Mouse (Mus musculus) telencephalon, adult 2 months (tissue): ENCODE data around the gene Foxk2.
A peak's percentile ranks its signal among the peaks of the same experiment; 100 is the strongest.
"Not testable (repeated sequence)": the region's sequence is repeated elsewhere in the genome, so short reads cannot be mapped to it uniquely, and the experiment has no call there.

Source experiments
- DNase-seq: peaks from one replicate; pipeline ENCODE4 v3.0.0-alpha.2; 2011; ENCODE audit warnings: low read depth, low spot score

Gene Foxk2

DNA sequence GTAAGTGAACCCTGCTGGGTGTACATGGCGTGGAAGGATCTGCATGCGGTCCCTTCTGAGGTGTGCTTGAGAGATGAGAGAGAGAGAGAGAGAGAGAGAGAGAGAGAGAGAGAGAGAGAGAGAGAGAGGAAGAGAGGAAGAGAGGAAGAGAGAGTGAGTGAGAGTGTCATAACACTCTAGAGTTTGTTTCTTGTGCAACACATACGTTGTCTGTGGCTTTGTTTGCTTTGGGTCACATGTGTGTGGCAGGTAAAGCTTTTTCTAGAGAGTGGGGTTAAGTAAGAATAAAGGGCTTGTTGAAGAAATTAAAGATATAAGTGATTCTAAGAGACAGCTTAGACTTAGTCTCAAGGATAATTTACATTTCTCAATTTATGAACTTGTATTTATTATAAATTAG lies 18.2 kb downstream of the Foxk2 start:
- no peak for DNase-seq

DNA sequence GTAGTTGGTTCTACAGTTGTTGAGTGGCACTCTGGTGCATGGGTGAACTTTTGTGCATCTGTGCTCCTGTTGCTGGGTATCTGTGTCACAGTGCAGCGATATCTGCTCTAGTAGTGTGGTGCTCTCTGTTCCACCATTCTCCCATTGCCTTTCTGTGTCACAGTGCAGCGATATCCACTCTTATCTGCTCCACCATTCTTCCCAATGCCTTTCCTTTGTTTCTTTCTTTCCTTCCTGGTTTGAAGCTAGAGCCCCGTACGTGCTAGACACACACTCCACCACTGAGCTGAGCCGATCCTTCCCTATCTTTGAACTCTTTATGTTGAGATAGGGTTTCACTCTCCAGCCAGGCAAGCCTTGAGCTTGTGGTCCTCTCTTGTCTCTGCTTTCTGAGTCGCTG lies 23.1 kb downstream of the Foxk2 start:
- DNase-seq: no peak

DNA sequence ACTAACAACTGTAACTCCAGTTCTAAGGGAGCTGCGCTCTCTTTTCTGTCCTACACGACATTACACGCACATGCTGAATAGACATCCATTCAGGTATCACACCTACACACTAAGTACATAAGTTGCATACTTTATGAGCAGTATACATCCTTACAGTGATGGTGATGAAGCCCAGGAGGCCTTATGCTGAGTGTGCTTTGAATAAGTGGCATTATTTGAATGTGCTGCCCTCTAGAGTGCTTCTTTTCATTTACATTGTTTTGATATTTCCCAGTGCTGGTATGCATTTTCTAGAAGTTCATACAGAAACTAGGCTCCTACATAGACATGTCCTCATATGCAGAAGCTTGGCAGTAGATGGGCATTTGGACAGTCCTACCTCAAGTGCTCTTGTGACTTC lies 30.1 kb downstream of the Foxk2 start:
- DNase-seq: no peak

DNA sequence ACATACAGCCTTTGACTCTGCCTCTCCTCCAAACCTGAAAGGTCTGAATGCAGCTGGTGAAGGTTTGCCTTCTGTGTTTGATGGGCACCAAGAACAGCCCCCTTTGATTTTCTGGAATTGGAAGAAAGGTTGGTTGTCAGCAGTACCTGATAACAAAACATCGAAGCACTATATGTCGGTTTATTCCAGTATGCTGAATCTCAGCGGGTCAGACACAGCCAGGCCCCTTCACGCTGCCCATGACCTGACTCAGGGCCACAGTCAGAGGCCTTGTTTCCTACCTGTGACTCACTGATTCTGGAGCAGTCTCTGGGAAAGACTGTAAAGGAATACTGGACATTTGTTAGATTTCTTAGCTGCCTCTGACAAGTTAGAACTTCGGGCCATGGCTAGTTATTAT lies 35.0 kb downstream of the Foxk2 start:
- DNase-seq: no peak

DNA sequence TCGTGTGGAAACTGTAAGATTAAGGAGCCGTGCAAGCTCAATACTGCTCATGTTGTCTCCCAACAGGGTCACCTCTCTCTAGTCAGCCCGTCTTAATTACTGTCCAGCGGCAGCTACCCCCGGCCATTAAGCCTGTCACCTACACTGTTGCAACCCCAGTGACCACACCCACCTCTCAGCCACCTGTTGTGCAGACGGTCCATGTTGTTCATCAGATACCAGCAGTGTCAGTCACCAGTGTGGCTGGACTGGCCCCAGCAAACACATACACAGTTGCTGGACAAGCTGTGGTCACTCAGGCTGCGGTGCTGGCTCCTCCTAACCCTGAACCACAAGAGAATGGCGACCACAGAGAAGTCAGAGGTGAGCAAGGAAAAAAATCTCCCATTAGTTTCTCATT lies 38.7 kb downstream of the Foxk2 start:
- no peak for DNase-seq

DNA sequence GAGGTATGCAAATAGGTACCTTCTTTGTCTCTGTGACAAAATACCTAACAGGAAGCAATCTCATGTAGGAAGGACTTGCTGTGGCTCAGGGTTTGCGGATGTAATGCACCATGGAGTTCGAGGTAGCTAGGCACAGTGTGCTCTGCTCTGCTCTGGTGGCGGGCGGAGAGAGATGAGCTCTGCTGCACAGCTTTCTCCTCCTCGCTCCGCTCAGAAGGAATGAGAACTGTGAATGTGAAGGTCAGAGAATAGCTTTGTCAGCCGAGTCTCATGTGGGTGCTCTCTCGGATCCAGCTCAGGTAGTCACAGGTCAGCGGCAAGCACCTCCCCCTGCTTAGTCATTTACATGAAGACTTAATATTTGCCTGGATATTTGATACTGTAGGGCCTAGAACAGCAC lies 40.5 kb downstream of the Foxk2 start:
- DNase-seq: no peak

DNA sequence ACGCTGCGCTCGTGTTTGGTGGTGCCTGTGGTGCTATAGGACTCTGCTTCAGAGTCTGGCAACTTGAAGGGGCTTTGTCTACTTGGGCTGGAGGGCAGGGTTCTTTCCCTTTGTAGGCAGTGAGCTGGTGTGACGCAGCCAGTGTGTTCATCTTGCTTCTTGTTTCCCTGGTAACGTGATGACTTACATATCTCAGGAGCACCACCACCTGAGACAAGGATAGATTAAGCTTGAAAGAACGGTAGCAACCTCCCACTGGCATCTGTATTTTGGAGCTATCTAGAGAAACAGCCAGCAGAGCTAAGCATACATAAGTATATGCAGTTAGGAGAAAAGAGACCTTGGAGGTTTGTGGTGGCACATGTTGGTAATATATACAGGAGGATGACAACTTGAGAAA lies 45.6 kb downstream of the Foxk2 start:
- peak; percentile 88 for DNase-seq

DNA sequence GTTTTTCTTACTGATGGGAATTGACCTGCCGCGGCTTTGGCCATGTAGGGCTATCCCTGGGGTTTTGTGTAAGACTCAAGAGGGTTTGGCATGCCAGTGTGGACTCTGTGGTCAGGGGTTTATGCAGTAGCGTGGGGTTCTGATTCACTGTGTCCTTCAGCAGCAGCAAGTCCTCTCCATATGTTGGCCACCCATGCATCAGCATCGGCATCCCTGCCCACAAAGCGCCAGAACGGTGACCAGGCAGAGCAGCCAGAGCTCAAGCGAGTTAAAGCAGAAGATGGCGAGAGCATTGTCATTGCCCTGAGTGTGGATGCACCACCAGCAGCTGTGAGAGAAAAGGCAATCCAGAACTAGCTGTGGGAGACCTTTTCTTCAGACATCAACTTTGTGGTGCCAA lies 46.8 kb downstream of the Foxk2 start:
- no peak for DNase-seq

DNA sequence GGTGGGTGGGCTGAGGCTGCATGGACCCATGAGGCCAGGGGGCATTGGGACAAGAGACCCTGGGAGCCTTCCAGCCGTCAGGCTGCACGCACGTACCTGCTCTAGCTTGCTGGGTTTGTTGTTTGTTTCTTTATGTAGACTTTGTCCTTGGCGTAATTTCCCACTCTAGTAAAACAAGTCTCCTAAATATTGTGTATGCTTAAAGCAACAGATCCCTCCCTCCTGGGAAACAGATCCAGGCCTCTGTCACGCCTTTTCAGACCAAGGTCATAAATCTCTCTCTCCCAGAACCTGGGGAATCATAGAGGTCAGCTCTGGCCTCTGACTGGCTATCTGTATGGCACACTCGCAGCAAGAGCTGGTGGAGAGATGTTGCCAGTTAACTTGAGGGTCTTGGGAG lies 47.9 kb downstream of the Foxk2 start:
- DNase-seq: not testable (repeated sequence)

DNA sequence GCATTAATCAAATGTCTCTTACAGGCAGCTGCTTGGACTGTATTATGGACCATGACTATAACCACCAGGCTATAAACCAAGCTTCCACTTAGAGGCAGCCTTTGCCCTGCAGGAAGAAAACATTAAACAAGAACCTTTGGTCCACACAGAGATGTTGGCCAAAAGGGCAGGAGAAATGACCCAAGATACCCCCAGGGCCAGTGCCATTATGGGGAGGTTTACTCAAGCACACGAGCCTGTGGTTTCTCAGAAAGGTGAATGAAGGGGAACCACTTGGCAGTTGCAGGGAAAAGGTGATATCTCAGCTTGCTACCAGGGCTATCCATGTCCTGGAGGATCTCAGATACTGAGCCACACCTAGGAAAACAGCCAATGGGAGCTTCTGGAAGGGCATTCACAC lies 66.2 kb downstream of the Foxk2 start:
- no peak for DNase-seq

DNA sequence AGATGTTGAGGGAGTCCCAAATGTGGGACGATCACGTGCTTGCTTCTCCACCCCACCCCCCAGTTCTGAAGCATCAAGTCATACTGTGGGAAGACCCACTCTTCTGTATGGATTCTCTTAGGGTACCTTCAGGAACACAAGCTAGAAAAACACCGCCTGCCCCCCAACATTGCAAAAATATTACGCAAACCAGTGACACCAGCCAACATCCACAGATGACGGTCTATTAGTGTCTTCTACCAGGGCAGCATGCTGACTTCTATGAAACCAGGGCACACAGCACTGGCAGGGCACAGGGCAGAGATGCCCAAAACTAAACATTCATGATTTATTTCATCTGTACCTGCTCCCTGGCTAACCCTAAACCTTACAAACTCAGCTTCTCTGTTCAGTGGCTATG lies 66.9 kb downstream of the Foxk2 start:
- DNase-seq: no peak

DNA sequence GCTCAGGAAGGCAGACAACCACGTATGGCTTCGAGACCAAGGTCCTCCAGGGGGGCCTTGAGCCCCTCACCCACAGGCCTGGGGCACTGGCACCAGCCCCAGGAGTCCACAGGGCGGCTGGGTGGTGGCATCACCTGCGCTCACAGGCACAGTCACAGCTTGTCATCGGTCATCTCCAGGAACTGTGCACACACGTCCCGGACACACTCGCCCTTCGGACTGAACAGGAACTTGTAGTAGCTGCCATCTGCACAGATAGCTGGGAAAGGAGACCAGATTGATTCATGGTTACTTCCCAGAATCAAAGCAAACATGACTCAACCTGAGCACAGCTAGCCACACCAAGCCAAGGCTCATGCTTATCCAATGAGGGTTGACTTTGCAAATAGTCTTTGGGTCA lies 68.4 kb downstream of the Foxk2 start:
- DNase-seq: no peak

DNA sequence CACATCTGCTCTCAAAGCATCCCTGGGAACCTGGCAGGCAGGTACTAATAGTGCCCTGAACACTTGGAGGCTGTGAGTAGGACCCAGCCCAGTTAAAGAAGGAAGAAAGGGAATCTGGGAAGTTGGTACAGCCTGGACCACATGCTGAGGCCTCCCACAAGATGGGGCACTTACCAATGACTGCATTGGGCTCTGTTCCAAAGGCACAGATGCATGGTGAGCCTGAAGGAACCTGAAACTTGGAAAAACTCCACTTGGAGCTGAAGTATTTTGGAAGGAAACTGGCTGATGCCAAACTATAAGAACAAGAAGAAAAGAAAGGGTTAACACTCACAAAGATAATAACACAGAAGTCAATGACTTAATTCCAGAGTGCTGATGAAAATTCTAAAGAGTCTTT lies 68.8 kb downstream of the Foxk2 start:
- no peak for DNase-seq

DNA sequence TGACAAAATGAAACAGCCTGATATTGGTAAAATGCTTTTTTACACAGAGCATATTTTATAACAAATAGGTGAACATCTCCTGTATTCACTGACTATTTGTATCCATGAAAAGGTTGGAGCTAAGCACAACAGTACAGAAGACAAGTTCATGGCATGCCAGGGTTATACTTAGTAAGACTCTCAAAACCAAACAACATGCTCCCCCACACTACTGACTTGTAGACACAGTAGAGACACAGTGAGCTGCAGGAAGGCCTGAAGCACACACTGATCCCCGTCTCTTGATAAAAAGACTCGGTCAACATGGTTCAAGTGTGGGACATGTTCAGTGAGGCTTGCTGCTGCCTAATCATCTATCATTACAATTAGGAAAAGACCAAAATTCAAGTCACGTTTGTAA lies 71.9 kb downstream of the Foxk2 start:
- no peak for DNase-seq

DNA sequence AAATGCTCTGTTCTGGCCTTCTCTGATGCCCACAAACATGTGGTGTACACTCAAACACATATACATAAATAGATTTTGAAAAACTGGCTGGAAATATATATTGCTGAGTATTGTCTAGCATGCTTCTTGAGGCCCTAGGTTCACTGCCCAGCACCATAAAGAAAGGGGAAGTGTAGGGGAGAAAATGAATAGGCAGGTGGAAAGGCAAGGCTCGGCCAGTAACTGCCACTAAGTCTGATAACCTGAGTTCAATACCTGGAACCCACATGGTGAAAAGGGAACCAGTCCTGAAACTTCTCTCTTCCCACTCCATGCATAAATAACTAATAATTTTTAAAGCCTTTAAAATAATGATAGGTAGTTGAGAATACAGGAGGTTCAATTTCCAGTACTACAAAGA lies 79.9 kb downstream of the Foxk2 start:
- DNase-seq: no peak

DNA sequence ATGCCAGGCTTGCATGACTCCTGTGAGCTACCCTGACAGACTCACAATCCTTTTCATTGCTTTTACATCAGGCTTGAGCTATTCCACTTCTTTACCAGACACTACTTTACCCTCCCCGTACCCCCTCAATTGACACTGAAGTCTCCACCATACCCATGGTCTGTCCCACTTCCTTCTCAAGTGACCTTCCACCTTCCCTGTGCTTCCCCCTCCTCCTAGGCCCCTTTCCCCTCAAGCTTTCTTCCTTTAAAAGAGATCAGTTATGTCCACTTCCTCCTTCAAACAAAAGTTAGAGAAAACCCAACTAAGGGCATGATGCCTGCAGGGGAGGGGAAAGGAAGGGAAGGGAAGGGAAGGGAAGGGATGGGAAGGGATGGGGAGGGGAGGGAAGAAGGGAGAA lies 80.5 kb downstream of the Foxk2 start:
- no peak for DNase-seq

DNA sequence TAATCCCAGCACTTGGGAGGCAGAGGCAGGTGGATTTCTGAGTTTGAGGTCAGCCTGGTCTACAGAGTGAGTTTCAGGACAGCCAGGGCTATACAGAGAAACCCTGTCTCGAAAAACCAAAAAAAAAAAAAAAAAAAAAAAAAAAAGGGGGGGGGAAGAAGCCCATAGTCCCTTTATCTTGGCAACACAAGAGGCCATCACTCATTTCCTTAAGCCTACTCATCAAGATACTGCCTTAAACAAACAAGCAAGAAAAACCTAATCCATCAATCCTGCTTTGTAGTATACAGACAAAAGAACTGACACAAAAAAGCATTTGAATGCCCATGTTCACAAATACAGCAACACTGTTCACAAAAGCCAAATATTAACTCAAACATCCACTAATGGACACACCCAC lies 82.6 kb downstream of the Foxk2 start:
- not testable (repeated sequence) for DNase-seq

DNA sequence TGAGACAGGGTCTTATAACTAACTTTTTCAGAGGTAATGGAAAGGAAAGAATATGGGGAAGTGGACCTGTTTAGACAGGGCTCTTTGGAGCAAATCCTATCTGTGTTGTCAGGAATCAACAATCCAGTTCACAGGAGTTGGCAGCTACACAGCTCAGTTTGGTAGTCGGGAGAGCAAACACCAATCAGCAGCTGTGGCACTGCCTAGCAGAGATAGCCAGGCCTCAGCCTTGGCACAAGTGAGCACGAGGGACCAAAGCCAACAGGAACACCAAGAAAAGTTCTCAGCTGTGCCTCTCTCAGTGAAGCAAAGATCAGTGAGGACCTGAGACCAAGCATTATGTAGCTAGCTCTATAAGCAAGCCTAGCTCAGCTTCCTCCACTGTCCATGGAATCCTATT lies 87.2 kb downstream of the Foxk2 start:
- DNase-seq: no peak

DNA sequence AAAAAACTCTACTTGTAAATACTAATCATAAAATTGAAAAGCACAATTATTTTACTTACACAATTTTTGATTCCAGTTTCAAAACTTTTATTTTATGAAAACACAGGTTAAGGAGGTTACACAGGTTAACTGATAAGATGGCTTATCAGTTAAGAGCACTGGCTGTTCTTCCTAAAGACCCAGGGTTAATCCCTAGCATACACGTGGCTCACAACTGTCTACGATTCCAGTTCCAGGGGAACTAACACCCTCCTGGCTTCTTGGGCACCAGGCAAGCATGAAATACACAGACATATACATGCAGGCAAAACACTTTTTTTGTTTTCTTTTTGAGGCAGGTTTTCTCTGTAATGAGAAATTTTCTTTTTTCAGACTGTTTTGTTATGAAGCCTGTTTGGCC lies 88.4 kb downstream of the Foxk2 start:
- no peak for DNase-seq

DNA sequence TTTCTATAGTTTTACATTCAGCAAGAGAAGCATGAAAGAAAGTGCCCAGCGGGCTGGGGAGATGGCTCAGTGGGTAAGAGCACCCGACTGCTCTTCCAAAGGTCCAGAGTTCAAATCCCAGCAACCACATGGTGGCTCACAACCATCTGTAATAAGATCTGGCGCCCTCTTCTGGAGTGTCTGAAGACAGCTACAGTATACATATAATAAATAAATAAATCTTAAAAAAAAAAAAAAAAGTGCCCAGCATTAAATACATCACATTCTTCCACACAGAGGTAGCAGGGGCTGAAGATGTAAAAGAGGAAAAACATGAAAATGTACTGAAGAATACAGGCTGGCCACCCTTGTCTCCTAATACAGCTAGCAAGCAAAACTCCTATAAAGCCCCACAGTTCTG lies 88.9 kb downstream of the Foxk2 start:
- DNase-seq: not testable (repeated sequence)

DNA sequence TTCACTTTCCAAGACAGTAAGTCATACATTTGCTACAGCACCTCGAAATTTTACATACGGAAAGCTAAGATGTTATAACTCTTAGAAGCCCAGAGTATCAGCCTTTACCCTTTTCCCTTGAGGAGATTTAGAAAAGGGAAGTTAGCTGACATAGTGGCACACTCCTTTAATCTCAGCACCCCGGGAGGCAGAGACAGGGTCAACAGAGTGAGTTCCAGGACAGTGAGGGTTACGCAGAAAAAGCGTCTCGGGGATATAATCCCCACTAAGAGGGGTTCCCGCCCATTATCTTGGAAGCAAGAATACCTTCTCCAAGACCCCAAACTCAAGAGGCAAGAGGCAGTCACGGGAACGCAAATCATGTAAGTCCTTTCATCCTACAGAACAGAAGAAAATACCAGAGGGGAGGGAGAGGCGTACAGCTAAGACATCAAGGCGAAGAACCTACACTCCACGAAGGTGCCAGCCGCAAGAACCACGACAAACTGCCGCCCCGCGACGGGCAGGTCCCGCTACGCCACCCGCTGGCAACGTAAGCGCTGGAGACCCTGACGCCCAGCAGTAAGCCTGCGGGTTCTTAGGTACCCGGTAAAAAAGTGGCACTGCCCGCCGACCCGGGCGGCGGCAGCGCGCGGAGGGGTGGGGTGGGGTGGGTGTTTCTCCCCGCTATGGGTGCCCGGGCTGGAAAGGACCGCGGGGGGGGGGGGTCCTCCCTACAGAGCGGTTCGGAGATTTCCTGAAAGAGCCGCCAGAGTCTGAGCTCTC lies 93.7 kb downstream of the Foxk2 start:
- DNase-seq: no peak

DNA sequence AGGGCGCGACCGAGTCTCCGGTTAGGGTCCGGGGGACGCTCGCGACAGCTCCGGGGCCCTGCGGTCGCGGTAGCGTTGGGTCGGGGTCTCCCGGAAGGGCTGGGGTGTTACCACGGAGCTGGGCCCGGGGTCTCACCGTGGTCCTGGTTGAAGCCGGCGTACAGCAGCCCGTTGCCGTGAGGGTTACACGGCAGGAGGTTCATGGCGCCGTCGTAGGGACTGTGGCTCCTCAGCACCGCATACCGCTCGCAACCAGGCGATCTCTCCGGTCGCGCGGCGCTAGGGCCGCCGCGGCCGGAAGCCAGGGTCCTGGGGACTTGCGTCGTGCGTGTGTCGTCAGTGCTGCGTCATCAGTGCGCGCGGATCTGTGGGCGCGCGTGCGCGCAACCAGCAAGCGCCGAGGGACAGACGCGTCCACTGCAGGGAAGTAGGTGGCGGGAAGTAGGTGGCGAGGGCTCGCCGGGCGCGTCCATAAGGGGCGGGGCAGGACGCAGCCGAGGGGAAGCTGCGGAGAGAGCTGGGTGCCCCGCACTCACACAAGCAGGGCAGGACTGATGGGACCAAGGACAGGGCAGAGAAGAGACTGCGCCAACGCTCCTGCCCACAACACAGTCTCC lies 94.4 kb downstream of the Foxk2 start, which contains the start of gene Wdr45b:
Wdr45b (minus strand) TSS at position 355 of the 617 bp plus-strand sequence.
- DNase-seq: peak; percentile 96
